Mouse (Mus musculus): ENCODE measurements around the gene Arhgap1.
"Not testable (repeated sequence)": the region's sequence is repeated elsewhere in the genome, so short reads cannot be mapped to it uniquely, and the experiment has no call there.

The Arhgap1 gene

DNA sequence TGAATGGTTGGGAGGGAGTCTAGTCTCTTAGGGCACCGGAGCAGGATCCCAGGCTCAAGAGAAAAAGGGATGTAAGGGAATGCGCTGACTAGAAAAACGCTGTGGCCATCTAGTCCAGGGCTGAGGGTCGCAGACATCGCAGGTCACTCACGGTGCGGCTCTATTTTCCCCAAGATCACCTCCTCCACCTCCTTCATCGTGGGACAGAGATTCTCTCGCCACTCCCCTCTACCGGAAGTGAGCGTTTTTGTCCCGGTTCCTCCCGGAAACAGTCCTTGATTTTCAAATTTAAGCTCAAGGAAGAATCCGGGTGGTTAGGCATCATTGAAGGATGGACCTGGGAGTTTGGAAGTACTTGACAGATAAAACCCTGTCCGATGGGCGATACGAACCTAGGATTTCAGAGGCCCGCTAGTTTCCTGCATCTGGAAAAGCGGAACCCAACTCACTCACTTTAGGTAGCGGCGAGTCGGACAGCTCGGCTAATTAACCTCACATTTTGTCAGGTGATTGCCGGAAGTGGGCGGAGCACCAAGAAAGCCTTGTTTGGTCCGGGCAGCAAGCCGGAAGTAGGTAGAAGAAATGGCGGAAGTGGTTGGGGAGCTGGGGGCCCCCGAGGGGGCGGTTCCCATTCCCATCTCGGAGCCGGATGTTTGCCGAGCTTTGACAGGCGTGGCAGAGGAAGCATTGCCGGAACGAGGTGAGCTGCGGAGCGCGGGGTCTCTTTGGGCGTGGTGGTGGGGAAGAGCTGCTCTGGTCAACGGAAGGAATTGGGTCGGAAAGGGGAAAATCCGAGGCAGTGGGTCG lies at the start of gene Arhgap1, which contains the start of gene Zfp408:
Gene Arhgap1, plus strand, starts transcription at position 308 of the 807 bp plus-strand sequence.
Gene Zfp408, minus strand, starts transcription at position 239 of the 807 bp plus-strand sequence.
- peak; percentile 97 for DNase-seq

DNA sequence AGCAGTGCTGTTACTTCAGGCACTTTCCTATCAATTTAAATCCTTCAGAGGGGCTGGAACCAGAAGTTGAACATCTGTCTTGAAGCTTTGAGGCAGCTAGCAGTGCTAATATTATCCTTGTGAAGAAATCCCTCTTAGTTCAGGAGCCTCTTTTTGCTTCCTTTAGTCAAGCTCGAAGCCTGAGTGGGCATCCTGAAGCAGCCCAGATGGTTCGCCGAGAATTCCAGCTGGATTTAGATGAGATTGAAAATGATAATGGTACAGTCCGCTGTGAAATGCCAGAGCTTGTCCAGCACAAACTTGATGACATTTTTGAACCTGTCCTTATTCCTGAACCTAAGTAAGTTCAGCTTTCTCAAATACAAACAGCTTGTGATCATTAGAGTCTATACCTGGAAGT lies 49.2 kb upstream of the Arhgap1 start:
- no peak for DNase-seq

DNA sequence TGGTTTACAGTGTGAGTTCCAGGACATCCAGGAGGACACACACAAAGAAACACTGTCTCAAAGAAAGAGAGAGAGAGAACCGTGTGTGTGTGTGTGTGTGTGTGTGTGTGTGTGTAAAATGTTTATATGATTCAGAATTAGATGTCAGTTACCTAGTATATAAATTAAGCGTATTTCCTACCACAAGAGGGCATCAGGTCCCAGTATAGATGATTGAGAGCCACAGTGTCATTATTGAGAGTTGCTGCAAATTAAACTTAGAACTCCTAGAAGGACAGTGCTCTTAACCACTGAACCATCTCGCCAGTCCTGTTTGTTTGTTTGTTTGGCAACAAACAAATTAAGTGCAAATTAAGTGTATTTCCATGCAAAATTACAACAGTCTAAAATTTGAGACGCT lies 47.3 kb upstream of the Arhgap1 start:
- peak; percentile 25 for DNase-seq

DNA sequence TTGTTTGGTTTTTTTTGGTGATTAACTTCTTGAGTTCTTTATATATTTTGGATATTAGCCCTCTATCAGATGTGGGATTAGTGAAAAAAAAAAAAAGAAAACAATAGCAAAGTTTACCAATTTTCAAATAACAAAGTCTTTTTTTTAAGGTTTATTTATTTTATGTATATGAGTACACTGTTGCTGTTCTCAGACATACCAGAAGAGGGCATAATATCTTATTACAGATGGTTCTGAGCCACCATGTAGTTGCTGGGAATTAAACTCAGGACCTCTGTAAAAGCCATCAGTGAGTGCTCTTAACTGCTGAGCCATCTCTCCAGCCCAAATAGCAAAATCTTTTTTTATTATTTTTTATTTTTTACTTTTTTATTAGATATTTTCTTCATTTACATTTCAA lies 40.3 kb upstream of the Arhgap1 start:
- DNase-seq, result not testable (repeated sequence)

DNA sequence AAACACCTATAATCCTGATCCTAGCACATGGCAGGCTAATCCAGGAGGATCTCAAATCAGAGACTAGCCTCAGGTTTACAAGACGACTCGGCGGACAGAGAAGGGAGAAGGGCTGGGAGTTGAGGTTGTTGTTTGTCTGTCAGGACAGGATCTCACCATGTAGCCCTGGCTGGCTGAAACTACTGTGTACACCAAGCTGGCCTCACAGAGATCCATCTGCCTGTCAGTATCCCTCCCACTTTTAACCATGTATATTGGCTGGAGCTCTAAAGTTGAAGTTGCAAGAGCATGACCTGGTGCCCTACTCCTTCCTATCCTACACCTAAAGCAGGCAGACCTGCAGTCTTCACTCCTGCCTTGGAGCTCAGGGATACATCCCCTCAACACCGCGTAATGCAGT lies 27.3 kb upstream of the Arhgap1 start:
- no peak for DNase-seq

DNA sequence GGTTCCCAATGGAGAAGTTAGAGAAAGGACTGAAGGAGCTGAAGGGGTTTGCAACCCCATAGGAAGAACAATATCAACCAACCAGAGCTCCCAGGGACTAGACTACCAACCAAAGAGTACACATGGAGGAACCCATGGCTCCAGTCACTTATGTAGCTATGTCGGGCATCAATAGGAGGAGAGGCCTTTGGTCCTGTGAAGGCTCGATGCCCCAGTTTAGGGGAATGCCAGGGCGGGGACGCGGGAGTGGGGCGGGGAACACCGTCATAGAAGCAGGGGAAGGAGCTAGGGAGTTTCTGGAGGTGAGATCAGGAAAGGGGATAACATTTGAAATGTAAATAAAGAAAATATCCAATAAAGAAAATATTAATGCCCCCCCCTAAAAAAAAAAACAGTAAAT lies 26.3 kb upstream of the Arhgap1 start:
- DNase-seq, result not testable (repeated sequence)

DNA sequence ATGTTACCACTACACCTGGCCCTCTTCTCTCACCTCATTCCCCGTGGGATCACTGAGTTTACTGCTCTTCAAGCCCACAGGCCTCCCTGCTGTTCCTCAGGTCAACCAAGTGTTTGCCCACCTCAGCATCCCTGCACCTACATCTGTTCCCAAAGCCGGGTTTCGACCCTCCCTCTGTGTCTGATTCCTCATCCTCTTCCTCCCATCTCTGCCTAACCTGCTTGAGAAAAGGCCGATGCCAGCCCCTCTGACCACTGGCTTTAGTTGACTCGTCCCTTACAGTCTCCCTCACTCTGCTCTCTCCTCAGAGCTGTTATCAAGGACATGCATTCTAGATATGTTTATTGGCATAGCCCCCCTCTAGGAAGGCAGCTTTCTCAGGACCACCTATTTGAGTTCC lies 22.2 kb upstream of the Arhgap1 start:
- DNase-seq, result no peak

DNA sequence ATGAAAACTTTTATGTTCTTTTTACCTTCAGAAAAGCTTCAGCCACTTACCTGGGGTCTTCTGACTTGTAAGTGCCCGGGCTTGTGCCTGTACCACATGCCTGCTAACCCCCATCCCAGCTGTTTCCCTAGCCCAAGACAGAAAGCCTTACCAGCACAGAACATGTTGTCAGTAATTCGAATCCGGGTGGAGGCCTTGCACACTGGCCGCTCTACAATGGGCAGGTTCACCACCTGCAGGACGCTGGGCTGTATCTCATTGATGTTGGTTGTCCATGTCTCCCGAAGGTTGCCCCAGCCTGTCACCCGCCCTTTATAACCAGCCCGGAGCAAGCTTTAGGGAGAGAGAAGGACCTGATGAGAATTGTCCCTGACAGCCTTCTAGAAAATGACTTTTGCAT lies 21.5 kb upstream of the Arhgap1 start:
- no peak for DNase-seq

DNA sequence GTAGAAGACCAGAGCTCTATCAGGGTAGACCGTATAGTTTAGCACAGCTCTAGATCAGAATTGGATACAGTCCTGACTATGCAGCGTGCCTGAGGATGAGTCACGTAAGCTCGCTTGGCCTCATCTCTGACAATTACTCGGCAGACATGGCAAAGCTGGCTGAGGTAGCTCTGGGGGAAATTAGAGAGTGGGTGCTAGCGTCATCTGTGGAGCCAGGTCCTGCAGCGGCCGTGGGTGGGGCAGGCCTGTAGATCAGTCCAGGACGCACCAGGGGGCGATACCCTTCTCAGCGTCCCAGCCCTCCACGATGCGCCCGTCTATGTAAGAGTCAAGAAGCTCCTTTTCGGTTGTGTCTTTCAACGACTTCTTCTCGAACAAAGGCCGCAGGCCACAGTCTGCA lies 20.0 kb upstream of the Arhgap1 start:
- DNase-seq, result peak; percentile 56

DNA sequence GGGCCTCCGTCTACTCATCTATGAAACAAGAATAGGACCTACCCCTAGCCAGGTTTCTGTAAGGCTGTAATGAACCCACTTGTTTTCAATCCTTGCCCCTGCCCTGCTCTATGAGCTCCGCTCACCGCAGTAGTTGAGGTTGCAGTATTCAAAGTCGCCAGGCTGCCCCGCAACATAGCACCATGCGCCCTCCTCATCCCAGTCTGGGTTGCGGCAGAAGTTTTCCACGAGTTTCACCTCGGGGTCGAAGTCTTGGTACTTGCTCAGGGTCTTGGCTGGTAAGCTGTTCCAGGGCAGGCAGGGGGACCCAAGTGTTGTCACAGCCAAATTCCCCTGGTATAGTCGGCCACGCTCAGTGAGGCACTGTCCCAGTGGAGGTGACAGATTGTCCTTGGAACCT lies 19.3 kb upstream of the Arhgap1 start:
- DNase-seq, result no peak

DNA sequence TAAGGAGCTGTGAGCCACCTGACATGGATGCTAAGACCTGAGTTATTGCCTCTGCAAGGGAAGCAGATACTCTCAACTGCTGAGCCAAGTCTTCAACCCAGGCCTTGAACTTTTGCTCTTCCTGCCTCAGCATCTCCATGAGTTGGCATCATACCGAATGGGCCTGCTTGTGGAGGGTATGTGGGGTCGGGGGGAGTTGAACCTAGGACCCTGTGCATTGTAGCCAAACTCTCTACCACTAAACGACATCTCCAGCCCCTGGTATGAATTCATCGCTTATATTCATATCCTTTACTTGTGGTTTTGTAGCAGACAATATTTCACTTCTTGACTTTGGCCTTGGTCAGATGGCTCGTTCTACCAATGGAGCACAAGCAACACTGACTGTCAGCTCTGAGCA lies 17.8 kb upstream of the Arhgap1 start:
- no peak for DNase-seq

DNA sequence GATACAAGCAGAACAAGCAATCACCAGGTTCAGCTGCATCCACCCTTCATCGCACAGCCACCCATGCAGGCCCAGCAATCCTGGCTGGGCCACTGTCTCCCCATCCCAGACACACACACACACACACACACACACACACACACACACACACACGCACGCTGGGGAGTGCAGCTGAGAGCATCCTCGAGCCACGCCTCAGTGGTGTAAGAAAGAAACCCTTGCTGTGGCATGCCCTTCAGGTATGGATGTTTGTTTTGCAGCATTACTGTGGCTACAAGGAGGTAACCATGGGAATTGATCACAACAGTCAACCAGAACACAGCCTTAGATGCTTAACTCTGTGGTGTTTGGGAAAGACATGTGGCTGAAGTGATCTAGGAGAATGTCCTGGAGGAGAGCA lies 17.3 kb upstream of the Arhgap1 start:
- DNase-seq, result no peak

DNA sequence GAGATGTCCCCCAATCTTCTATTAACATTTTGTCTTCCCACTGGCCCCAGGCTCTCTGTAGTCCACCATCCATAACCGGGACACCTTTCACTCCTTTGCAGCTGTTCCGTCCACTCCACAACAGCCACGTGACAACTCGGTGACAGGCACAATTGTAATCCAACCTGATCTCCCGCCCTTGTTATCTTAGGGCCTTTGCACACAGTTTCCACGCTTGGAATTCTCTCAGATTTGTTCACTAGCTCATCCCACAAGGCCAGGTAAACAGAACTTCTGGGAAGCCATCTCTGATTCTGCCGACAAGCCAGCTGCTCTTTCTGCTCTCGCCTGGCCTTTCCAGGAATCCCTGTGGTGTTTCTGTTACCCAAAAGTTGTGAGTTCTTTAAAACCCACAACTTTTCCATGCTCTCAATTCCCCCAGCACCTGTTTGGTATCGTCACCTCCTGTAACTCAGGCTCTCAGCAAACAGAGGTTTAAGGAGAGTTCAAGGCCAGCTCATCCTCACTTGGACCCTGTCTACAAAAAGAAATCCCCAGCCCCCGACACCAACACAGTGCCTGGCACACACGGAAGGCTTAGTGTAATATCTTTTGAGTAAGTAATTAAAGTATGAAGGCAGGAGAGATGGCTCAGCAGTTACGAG lies 16.2 kb upstream of the Arhgap1 start:
- no peak for DNase-seq

DNA sequence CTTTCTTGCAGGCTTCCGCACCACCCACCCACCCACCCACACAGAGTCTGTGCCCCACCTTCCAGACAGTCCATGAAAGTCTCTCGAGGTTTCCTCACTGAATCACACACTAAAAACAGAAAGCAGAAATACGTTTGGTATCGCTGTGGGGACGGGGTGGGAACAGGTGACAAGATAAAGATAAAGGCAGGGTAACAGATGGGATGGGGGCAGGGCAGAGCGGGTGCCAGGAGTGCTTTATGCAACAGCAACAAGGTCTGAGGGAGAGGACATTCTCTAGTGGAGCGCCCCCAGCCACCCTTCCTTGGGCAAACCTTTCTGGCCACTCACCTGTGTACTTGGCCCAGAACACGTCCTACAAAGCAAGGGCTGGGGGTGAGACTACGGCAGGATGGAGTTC lies 14.8 kb upstream of the Arhgap1 start:
- peak; percentile 72 for DNase-seq

DNA sequence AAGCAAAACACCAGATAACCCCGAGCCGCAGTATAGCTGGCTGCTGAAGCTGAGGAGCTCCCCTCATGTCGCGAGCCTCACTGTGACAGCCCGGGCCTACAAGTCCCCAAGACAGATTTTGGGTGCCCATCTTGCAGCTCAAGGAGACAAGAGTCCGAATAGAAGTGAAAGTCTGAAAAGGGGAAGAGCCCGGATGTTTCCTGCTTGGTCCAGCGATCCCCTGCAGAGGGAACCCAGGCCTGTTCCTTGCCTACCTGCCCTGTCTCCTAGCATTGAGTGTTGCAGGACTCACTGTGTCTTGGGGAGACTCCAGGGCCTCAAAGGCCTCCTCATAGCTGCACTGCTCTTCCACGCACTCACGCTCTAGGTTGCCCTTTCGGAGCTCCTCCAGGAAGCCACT lies 14.2 kb upstream of the Arhgap1 start:
- no peak for DNase-seq

DNA sequence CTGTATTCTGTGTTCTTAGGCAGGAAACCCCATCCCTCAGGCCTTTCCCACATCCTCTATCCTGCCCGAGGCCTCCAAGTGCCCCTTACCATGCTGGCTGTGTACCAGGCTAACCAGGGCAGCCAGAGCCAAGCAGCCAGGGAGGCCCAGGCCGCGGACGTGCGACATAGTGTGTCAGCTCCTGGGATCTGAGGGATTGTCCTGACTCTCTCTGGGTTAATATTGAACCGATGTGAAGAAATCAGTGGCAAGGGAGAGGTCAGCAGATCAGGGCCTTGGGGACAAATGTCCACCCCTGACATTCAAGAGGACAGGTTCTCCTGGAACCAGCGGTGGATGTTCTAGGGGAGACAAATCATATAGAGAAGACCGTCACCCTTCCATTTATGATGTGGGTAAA lies 13.4 kb upstream of the Arhgap1 start, which contains the start of gene F2:
Gene F2, minus strand, starts transcription at position 186 of the 400 bp plus-strand sequence.
- DNase-seq, result no peak

DNA sequence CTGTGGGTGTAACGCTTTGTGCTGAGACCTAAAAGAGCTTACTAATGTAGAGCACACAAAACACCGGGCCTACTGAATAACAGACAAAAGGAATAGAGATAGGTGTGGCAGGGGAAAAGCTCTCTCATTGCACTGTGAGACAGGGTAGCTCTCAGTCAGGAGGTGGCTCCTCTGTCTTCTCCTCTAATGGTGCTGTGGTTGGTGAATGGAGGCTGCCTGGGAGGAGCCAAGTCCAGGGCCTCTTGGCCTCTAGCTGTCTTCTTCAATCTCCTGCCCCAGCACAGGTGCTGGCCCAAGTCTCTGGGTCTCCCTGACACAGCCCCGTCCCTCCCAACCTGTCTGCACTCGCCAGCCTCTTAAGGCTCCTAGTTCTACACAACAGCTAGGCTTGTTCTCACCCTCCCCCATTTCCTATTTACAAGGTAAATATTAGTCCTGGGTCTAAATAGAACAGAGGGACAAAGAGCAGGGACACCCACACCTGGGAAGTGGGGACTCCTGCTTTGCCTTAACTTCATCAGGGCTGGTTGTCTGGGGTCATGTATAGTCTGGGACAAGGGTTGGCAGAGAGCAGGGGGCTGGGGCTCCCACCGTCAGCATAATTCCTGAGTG lies 12.8 kb upstream of the Arhgap1 start:
- DNase-seq, result no peak

DNA sequence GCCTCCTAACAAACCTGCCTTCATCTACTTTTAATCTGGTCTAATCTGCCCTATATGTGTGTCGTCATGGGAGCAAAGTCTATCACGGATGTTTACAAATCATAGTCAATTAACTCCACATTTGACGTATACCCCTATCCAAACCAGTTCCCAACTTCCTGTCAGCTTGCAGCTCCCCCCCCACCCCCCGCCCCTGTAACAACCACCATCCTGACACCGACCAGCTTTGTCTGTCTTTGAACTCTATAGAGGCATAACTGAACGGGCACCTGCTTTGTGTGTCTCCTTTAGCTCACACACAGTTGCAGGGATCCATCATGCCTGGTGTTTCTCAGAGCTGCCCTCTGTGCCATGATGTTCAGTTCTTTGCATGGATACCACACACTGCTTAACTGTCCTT lies 10.7 kb upstream of the Arhgap1 start:
- peak; percentile 38 for DNase-seq

DNA sequence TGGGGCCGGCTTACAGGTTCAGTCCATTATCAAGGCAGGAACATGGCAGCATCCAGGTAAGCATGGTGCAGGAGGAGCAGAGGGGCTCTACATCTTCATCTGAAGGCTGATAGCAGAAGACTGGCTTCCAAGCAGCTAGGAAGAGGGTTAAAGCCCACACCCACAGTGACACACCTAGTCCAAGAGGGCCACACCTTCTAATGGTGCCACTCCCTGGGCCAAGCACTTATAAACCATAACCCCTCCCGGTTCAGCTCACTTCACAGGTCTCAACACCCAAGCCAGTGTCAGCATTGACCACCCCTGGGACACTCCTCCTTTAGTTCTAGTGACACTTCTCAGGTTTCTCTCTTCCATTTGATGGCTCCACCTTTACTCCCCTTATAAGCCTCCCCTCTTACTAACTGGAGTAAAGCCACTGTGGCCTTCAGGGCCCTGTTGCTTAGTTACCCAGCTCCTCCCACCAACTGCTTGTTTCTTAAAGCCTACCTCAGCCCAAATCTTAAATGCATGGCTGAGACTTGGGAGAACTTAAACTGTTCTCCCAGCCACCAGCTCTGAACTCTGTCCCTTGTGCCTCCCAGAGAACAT lies 6.7 kb upstream of the Arhgap1 start:
- DNase-seq, result no peak

DNA sequence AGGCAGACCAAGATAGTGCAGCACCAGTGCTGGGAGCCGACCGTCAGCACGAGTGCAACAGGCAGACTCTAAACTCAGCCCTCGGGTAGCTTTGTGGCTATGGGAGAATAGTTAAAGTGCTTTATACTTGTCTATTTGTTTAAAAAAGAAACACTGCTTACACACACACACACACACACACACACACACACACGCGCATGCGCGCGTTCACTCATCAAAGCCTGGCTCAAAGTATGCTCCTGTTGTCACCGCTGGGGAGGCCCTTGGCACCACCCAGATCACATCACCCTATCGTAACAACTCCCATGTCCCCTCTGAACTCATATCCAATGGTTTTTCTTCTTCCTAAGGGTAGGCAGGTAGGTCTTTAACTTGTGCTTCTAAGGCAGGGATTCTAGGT lies 5.6 kb upstream of the Arhgap1 start:
- DNase-seq, result no peak

DNA sequence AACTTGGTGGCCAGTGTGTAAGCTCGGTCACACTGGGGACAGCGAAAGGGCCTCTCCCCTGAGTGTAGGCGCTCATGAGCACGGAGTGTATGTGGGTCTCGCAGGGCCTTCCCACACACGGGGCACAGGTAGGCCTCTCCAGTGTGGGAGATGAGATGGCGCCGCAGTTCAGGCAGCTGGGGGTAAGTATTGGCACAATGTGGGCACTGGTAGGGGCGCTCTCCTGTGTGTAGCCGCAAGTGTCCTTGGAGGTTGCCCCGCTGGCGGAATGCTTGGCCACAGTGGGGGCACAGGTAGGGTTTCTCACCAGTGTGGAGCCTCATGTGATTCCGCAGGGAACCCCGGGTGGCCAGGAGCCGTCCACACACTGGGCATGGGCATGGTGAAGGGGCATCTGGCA lies 4.3 kb upstream of the Arhgap1 start:
- no peak for DNase-seq

DNA sequence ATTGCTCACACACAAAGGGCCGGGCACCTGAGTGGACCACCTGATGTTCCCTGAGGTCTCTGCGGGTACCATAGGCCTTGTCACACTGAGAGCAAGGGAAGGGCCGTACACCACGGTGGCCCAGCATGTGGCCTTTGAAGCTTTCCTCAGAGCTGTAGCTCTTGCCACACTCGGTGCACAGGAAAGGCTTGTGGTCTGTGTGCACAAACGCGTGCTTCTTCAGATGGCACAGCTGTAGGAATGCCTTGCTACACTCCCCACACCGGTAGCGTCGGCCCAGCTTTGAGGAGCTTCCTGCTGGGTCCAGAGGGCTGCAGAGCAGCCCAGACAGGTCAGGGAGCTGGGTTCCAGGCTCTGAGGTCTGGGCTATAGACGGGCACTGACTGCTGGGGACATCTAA lies 3.8 kb upstream of the Arhgap1 start:
- DNase-seq, result peak; percentile 83

DNA sequence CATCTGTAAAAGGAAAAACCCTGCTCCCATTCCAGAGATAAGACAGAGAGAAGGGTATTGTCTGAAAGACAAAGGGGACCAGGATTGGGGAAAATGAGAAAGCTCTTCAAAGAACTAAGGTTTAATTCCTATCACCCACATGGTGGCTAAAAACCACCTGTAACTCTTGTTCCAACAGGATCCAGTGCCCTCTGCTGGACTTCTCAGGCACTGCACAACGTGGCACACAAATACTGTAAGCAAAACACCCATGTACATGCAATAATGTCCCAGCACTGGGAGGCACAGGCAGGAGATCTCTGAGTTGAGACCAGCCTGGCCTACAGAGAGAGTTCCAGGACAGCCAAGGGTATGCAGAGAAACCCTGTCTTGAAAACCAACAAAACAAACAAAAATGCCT lies 2.9 kb upstream of the Arhgap1 start:
- peak; percentile 75 for DNase-seq

DNA sequence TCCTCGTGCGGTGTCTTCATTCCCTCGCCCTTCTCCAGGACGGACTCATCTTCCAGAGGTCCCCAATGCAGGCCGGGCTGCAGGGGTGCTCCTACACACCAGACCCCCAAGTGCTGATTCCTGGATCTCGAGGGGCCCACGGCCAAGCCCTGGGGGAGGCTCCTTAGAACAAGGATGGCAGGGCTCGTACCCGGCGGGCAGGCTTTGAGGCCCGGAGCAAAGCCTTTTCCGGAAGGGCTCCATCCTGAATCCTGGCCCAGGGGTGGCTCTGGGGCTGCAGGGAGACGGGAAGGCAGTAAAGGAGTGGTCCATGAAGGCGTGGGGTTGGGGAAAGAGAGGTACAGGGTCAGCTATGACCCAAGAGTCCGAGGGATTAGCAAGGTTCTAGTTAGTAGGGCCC lies 508 bp upstream of the Arhgap1 start:
- DNase-seq, result peak; percentile 47

All from thymus, postnatal 14 days (tissue).